In genomic region chr15:71326596-71326995, GRCm38 (mm10) we compare ENCODE assay signal across 14 mouse cellular contexts.
"Had no signal": no experiment of that assay in that cellular context is flagged by ENCODE, and none has a peak within 500 bp of the region (broad histone marks: within the 10 kb centered on the region; RNA-seq: fewer than 3 reads in every experiment).

No protein-coding gene starts in this region.

- H3K36me3 ChIP-seq: kidney, embryonic 15.5 days; limb, embryonic 15.5 days; liver, embryonic 12.5 days; midbrain, embryonic 15.5 days had no signal

- H3K27ac ChIP-seq: kidney, embryonic 15.5 days; left cerebral cortex, adult 2 months; limb, embryonic 15.5 days; liver, embryonic 12.5 days; midbrain, embryonic 15.5 days had no signal

- H3K9me3 ChIP-seq: kidney, embryonic 15.5 days; limb, embryonic 15.5 days; liver, embryonic 12.5 days; megakaryocyte, embryonic 14.5 days; midbrain, embryonic 15.5 days had no signal

- H3K4me3 ChIP-seq: kidney, embryonic 15.5 days; left cerebral cortex, adult 2 months; limb, embryonic 15.5 days; liver, embryonic 12.5 days; megakaryocyte, embryonic 14.5 days; midbrain, embryonic 15.5 days had no signal

- H3K4me2 ChIP-seq: kidney, embryonic 15.5 days; limb, embryonic 15.5 days; liver, embryonic 12.5 days; lung, embryonic 14.5 days; midbrain, embryonic 11.5 days; midbrain, embryonic 15.5 days had no signal

- DNase-seq: kidney, adult 2 months; kidney, postnatal 14 days; lung, embryonic 14.5 days; lung, postnatal 10 days; lung, postnatal 4 days; right cerebral cortex, postnatal 25 days; thymus, postnatal 36 days had no signal

- H3K27me3 ChIP-seq: kidney, embryonic 15.5 days; limb, embryonic 15.5 days; liver, embryonic 12.5 days; megakaryocyte, embryonic 14.5 days; midbrain, embryonic 15.5 days had no signal

- H3K9ac ChIP-seq: kidney, embryonic 15.5 days; limb, embryonic 15.5 days; liver, embryonic 12.5 days; lung, embryonic 14.5 days; midbrain, embryonic 15.5 days had no signal

- ATAC-seq: liver, embryonic 12.5 days; midbrain, embryonic 15.5 days had no signal

- H3K4me1 ChIP-seq: kidney, embryonic 15.5 days; limb, embryonic 15.5 days; liver, embryonic 12.5 days; megakaryocyte, embryonic 14.5 days; midbrain, embryonic 15.5 days had no signal
